Mouse (Mus musculus) 3134 (cell line): Measurements from ENCODE around the gene Sik3.
"Not testable (repeated sequence)": the region's sequence is repeated elsewhere in the genome, so short reads cannot be mapped to it uniquely, and the experiment has no call there.

Source experiments
- DNase-seq: peaks from one replicate; pipeline ENCODE4 v3.0.0-alpha.2; 2011; ENCODE audit warnings: low spot score; ENCODE audit not compliant: insufficient read length; ENCODE audit errors: extremely low read depth

Sik3 gene

DNA sequence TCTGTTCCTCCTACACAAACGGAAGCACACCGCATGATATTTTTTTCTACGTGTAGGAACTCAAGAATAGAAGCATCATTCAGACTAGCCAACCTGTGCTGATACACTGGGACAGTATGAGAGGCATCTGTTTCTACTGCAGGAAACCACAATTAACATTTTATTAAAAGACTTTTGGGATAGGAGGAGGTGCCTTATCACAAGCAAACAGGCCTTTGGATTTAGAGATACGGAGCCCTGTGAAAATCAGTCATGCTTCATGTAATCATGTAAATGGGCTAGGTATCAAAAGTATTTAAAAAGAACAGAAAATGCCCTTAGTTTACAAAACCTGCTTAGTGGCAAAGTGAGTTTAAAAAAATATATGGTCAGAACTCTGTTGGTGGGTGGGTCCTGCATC lies 136.1 kb downstream of the Sik3 start:
- DNase-seq: no peak

DNA sequence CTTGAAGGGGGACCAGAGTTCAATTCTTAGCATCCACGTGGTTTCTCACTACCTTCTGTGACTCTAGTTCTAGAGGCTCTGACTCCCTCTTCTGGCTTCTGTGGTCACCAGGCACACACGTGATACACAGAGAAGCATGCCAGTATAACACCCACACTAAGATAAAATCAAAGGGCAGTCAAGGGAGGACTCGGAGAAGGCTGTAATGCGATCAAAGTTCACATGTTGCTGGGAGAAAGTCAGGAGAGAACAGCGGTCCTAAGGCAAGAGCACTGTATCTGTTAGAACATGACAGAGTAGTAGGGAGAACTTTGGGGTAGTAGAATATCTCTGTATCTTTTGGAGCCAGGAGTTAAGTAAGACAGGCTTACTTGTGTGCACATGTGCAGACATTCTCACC lies 136.8 kb downstream of the Sik3 start:
- no peak for DNase-seq

DNA sequence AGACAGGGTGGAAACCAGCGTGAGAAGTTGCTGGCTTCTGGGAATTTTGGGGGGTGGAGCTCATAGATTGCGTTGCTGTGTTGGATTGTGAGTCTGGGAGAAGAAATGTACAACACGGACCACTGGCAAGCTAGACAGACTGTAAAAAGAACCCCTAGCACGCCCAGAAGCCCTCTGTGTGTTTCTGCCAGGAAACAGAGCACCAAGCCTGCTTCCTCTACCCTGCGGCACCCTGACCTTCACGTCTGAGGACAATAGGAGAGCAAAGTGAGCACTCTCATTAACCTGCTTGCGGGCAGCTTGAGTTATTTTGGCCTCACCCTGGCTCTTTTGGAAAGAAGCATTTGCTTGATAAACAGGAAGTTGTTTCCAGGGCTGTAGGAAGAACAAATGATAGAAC lies 137.5 kb downstream of the Sik3 start:
- DNase-seq: no peak

DNA sequence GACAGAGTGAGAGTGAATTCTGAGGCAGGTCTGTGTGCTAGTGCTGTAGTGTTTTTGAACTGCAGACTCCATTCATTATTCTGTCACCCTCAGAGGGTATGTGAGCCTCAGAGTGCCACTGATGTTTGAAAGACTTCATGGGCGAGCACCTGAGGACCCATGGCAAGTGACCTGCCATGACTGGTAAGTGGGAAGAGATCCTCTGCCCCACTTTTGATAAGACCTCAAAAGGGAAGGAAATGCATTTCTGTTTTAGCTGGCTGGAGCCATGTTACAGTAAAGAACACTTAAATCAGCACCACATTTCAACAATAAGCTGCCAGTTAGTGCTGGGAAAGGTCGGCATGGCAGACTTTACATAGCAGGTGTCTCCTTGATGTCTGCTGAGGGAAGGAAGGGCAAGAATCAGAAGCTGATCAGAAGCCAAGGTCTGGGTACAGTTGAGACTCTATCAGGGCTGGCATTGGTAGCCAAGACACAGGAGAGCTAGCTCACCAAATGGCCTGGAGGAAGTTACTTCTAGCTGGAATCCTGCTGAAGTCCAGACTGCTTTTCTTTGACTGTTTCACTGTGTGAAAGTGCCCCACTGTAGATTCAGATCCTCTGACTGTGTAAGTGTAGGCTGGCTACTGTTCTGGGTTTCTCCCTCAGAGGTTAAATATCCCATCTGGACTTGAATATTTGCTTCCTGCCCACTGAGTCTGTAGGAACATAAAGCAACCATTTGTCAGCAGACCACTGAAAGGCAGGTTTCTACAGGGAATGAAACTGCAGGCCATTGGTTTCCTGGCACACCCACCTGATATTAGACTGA lies 138.5 kb downstream of the Sik3 start:
- DNase-seq: no peak

DNA sequence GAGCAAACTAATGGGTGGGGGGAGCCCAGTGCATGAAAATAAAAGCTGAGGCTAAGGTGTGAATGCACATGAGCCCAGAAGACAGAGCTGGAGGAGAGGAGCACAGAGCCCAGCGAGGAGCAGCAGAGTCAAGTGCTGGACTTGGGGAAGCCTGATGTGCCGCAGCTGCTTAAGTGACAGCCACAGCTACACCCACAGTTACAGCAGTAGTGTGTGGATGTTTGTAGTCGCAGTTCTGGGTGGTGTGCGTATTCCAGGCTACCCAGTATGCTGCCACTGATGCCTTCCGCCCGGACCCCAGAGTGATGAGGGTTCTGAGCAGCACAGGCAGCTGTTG lies 139.1 kb downstream of the Sik3 start:
- DNase-seq: no peak

DNA sequence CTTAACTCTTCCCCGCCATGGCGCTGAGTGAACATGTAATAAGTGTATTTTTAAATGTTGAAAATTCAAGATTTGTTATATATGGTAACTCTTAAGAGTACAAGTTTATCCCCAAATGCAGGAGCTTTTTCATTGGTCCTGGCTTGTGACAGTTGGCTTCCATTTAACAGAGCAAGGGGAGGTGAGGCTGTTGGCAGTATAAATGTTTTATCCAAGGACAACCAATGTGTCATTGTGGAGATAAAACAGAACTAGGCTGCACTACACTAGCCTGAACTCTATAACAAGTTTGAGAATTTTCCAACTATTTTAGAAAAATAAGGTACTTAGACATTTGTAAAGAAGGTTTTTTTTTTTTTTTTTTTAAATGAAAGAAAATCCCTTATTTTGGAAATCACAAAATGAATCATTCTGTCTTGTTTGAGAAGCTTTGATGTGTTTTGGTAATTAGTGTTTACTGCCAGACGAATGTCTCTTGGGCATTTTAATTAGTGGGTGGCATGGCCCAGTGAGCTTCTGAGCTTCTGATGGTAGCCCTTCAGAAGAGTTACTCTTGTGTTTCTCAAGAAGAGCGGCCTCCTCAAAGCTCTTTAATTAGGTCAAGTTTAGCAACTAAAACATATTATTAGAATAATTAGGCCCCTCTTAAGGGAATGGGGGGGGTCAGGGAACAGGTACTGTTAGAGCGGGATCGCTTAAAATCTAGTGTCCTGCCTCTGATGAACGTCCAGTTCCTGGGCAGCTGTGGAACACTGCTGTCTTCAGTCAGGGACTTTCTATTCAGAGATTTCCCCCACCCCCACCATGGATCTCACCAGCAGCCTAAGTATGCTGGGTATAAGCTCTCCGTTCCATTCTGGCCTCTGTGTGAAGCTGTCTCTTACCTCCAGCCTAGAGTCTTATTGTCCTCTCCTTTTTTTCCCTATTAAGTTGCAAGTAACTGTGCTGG lies 139.7 kb downstream of the Sik3 start:
- no peak for DNase-seq

DNA sequence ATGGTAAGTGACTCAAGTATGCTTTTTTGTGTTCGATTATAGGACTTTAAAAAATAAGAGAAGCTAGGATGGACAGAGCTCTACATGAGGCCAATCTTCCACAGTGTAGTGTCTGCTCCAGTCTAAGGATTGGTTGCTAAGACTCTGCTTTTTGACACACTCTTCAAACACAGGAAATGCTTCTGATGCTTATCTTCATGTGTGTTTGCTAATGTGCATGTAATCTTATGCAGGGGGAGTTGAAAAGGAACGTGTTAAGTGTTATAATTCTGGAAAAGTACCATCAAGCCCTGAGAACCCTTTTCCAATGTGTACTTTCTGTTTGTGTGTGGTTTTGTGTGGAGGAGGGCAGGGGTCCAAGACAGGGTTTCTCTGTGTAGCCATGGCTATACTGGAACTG lies 141.8 kb downstream of the Sik3 start:
- no peak for DNase-seq

DNA sequence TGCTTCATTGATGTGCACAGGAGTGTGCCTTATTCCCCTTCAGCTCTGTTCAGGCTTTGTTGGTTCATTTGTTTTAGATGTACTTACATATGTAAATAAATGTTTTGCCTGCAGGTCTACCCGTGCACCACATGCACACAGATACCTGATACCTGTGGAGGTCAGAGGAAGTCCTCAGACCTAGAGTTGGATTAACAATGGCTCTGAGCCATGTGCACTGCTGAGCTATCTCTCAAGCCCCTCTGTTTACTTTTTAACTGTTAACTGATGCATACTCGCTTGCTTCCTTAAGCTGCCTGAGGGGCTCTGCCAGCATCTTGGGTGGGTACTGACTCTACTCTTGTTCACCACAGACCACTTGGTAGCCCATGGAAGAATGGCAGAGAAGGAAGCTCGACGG lies 142.4 kb downstream of the Sik3 start:
- DNase-seq: no peak

DNA sequence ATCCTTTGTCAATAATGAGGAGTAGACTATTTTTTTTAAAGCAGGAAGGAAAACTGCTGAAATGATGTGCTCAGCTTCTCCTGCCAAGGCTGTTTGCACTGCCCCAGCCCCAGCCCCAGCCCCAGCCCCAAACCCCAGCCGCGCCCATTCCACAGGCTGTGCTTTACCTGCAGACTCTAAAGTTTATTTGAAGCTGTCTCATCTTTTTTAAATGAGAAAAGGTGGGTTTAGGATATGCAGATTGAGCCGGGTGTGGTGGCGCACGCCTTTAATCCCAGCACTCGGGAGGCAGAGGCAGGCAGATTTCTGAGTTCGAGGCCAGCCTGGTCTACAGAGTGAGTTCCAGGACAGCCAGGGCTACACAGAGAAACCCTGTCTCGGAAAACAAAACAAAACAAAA lies 143.2 kb downstream of the Sik3 start:
- not testable (repeated sequence) for DNase-seq

DNA sequence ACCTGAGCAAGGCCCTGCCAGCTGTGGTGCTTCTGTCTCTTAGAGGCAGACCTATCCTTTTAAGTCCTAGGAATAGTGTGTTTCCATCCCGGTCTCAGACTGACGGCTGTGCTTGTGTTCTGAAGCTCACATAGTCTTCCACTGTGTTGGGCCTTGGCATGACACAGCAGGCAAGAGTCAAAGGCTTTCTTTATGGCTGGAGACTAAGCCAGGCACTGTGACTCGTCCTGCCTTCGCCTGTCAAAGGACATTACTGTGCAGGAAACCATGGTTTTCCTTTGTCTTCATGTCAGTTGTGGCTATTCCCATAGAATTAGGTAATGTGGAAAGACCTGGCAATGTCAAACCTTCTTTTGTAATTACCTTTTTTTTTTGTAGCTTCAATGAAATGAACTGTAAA lies 144.1 kb downstream of the Sik3 start:
- no peak for DNase-seq

DNA sequence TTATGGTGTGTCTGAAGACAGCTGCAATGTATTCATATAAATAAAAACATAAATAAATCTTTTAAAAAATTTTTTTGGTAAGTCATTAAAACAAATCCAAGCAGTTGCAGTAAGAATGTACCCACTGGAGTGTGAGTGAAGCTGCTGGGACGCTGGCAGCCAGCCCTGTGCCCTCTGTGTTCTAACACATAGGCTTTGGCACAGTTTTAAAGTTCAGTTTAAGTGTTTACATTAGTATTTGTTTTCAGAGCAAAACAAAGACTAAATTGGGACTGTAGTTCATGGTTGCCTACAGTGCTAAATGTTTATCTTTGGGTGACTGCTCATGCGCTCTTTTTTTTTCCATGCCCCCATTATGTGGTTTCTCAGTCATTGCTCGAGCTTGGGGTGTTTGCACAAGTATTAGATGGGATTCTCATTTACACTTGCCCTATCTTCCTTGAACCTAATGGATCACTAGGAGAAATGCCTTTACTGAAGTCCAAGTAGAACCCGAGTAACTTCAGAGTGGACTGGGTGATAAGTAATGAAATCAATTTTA lies 145.7 kb downstream of the Sik3 start:
- no peak for DNase-seq

DNA sequence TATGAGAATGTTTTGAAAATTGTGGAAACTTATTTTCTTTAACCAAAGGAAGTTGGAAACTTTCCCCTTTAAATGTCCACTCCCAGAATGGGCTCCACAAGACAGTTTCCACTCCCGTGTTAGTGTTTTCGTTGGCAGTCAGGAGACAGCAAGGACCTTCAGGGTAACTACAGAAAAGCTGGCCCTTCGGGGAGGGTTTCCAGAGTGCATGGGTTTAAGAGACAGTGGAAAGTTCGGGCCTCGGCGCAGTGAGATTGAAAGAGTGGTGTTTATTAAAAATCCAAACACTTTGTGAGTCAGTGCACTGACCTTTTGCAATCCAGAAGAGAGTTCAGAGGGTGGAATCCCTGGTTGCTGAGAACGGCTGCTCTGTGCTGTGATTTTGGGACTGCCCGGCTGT lies 150.8 kb downstream of the Sik3 start:
- DNase-seq: no peak

DNA sequence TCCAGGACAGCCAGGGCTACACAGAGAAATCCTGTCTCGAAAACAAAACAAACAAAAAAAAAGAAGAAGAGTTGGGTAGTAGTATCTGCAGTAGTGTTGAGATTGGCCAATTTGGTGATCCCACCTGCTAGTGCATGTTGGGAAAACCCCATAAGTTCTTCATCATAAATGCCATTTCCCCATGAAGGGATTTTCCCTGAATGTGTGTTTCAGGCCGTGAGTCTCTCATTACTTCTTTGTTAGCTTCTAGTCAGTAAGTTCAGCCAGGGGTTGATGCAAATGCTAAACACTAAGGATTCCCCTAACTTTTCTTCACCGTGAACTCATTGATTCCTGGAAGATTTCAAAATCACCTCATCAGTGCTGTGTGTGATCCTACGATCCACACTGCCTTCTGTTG lies 156.2 kb downstream of the Sik3 start:
- no peak for DNase-seq

DNA sequence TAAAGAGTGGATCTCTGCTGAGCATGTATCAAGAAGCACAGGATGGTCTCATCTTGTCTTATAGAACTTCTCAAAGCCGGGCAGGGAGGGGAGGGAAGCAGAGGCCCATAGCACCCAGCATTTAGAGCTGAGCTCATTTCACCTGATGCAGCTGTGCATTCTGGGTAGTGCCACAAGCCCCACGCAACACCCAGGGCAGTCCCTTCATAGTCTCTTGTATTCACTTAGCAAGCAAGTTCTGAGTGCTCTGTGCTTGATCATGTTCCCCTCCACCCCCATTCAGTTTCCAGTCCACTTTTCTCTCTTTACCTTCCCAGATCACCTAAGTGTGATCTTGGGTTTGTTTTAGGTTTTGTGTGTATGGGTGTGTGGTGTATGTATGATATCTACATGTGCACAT lies 159.6 kb downstream of the Sik3 start:
- no peak for DNase-seq

DNA sequence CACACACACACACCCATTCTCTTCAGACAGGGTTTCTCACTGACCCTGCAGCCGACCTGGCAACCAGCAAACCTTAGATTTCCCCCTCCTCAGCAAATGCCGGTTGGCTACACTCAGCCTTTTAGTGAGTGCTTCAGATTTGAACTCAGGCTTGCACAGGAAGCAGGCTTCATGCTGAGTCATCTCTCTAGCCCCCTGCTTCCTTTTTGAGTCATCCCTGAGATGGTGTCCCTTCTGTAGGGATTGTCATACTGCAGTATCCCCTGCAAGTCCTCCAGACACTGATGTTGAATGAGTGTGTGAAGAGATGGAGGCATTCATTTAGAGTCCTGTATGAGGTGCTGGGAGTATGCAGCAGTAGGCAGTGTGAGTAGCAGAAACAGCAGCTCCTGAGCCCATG lies 160.3 kb downstream of the Sik3 start:
- peak; percentile 27 for DNase-seq

DNA sequence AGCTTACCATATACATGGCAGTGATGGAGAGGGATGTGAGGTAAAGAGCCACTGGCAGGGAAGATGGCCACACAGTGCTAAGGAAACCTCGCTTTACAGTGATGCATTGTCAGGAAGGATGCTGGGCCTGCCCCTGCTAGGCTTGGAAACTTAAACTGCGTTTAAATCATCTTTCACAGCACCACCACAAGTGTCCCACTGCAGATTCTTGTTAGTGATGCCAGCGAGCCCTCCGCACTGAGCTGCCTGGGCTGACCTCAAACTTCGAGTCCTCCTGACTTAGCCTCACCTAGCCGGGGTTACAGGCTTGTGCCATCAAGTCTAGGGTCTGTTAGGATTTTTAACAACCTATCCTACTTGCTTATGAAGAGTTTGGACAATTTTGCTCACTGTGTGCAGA lies 161.3 kb downstream of the Sik3 start:
- DNase-seq: no peak

DNA sequence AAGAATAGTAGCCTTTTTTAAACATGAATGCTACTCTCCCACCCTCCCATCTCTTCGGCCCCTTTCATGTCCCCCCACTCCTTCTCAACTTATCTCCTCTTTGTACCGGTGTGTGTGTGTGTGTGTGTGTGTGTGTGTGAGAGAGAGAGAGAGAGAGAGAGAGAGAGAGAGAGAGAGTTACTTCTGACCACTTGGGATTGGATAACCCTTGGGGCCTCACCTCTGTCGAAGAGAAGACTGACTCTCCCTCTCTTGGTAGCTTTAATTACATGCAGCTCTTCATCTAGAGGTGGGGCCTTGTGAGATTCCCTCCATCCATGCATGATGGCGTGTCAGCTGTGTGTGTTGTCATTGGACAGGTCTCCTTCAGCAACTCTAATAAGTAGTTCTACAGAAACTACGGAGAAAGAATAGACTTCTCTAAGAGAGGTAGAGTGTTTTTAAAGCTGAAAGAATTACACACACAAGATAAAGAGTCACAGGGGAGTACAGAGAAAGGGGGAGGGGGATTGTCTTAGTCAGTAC lies 162.2 kb downstream of the Sik3 start:
- no peak for DNase-seq

DNA sequence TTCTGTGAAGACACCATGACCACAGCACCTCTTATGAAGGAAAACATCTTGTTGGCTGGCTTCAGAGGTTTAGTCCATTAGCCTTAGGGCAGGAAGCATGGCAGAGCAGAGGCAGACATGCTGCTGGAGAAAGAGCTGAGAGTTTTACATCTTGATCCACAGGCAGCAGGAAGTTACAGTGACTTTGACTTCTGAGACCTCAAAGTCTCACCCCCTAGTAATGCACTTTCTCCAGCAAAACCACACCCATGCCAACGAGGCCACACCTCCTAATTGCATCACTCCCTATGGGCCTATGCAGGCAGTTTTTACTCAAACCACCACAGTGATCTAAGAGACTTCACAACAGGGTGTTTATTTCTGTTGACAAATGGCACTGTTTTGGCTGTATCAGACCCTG lies 162.7 kb downstream of the Sik3 start:
- peak; percentile 70 for DNase-seq

DNA sequence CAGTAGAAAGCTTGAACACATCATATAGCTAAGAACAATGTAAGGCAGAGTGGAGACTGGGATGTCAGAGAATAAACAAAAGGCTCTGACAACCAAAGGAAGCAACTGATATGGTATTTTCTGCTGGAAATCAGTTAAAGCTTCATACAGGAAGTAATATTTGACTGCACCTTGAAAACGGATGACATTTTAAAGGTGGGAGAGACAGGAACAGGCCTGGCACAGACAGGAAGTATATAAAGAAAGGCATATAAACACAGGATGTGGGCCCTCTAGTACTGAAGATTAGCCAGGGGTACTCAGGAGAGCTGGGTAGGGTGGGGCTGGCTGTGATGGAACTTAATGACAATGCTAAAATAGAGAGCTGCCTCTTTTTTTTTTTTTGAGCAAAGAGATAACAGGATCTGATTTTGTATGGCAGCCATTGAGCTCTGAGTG lies 163.3 kb downstream of the Sik3 start:
- DNase-seq: no peak

DNA sequence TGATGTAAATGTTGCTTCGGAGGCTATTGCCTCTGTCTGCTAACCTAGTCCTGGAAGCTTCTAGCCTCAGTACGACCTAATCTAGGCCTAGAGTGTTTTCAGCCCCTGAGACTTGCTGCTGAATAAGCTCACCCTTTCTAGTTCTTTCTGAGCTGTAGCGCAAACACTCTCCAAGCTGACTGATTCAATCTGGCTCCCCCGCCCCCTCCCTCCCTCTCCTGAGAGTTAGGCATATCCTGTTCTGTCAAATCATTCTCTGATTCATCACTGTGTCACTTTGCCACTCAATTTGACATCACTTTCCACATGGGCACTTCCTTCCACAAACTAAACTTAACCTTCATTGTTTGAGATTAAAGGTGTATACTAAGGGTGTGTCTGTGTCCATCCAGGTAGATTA lies 164.0 kb downstream of the Sik3 start:
- DNase-seq: peak; percentile 65

DNA sequence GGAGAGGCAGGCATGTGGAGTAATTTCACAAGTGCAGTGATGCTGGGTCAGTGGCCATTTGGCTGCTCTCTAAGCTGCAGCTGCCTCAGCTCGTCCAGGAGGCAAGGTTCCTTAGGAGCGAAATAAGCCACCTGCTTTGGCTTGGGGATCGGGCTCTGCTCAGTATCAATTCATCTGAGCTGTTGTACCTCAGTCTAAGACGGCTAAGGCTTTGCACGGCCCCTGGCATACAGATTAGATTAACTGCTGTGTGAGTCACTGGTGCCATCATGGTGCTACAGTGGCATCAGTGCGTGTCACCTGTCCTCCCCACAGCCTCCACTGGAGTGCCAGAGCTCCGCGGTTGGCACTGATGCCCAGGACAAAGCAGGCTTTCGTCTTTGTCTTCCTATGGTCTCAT lies 166.0 kb downstream of the Sik3 start:
- DNase-seq: no peak
